Mouse (Mus musculus) midbrain, postnatal 0 days (tissue): ENCODE data around the gene Gm28044. TPM values are rescaled to one million over a fixed set of nuclear protein-coding genes. Genes with fewer than 3 reads are reported as not detected.
"Not testable (repeated sequence)": the region's sequence is repeated elsewhere in the genome, so short reads cannot be mapped to it uniquely, and the experiment has no call there.

Source experiments
- ATAC-seq: fragments of 200-750 bp; cut with Nextera tagmentation; 2 replicates; pipeline ENCODE4 v1.8.0; 2017; ENCODE audit warnings: moderate number of reproducible peaks, mild to moderate bottlenecking, moderate TSS enrichment, moderate library complexity; ENCODE audit not compliant: low FRiP score
- DNase-seq: peaks from one replicate; pipeline ENCODE4 v3.0.0-alpha.2; 2015; ENCODE audit warnings: low spot score
- H3K27ac ChIP-seq: fragments of 300-500 bp; sonication (generic); 2 replicates; pipeline ENCODE4 v1.5.1; 2014; ENCODE audit warnings: low read depth, mild to moderate bottlenecking, low read length, mixed read lengths
- H3K27me3 ChIP-seq: fragments of 300-500 bp; sonication (generic); 2 replicates; pipeline ENCODE4 v1.6.1; 2014; ENCODE audit warnings: low read length, control low read depth, mixed read lengths; ENCODE audit not compliant: insufficient read depth
- H3K36me3 ChIP-seq: fragments of 300-500 bp; sonication (generic); 2 replicates; pipeline ENCODE4 v1.6.1; 2014; ENCODE audit warnings: low read length, control low read depth, mixed read lengths; ENCODE audit not compliant: insufficient read depth
- H3K4me1 ChIP-seq: fragments of 300-500 bp; sonication (generic); 2 replicates; pipeline ENCODE4 v1.6.1; 2014; ENCODE audit warnings: mild to moderate bottlenecking, control low read depth, antibody characterized with exemption, low read length, mixed read lengths; ENCODE audit not compliant: insufficient read depth
- H3K4me2 ChIP-seq: fragments of 300-500 bp; sonication (generic); 2 replicates; pipeline ENCODE4 v1.6.1; 2014; ENCODE audit warnings: low read depth, mild to moderate bottlenecking, low read length, mixed read lengths; ENCODE audit not compliant: poor library complexity, severe bottlenecking
- H3K4me3 ChIP-seq: fragments of 300-500 bp; sonication (generic); 2 replicates; pipeline ENCODE4 v1.5.1; 2014; ENCODE audit warnings: low read depth, mild to moderate bottlenecking, low read length, moderate library complexity
- H3K9ac ChIP-seq: fragments of 300-500 bp; sonication (generic); replicated peaks from 2 replicates; pipeline ENCODE4 v1.6.1; 2014; ENCODE audit warnings: mild to moderate bottlenecking, low read length, moderate library complexity, mixed read lengths; ENCODE audit not compliant: poor library complexity, severe bottlenecking
- H3K9me3 ChIP-seq: fragments of 300-500 bp; sonication (generic); 2 replicates; pipeline ENCODE4 v1.6.1; 2016; ENCODE audit warnings: low read length, control low read depth
- CTCF ChIP-seq: IDR thresholded peaks from 2 replicates; pipeline ENCODE4 v1.5.1; 2016; ENCODE audit warnings: antibody characterized with exemption, mild to moderate bottlenecking
- WGBS: fragments of 180-500 bp; shearing (Covaris S2); extraction: QIAGEN DNeasy Blood & Tissue Kit; methylation state at CpG from one replicate; pipeline ENCODE4 v1.1.7; 2014; 5-methylcytosine and 5-hydroxymethylcytosine counted together
- polyA plus RNA-seq: library from polyadenylated mRNA; unstranded; fragments of >200 nt; fragmentation: Nextera tagmentation; extraction: Ambion mirVana; gene quantifications from 2 replicates; pipeline ENCODE4 v1.2.1, GENCODE M21; 2015
- total RNA-seq: library from RNA; depleted of rRNA; stranded (reverse); fragments of >200 nt; gene quantifications from 2 replicates; pipeline ENCODE4 v1.2.3, GENCODE M21; 2014; rRNA removed

The Gm28044 gene
- total and polyA plus RNA-seq, 2 experiments from 2014 or later, result not detected

DNA sequence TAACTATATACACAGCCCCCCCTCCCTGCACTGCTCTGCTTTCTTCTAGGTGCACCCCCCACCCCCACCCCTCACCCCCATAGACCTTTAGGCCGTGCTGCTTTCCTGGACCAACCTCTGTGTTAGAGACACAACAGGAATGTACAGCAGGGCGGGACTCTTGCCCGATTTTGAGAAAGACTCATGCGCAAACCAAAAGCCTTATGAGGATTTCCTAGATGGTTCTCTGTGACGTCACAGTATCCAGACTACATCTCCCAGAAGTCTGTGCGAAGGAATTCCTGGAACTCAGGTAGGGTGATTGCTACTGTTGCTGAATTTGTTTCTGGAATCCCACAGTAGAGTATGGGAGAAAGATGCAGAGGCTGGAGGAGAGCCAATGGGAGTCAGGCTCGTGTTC lies 82.0 kb downstream of the Gm28044 start, which contains the start of gene Zfp458:
Gene Zfp458 (minus strand): TSS at position 153 of the 400 bp plus-strand sequence.
- no peak for TF ChIP-seq CTCF
- H3K27ac ChIP-seq, result no peak within 1 kb of the TSS
- peak within 1 kb of the TSS; percentile 18; the same call in 1 of the 2 replicates for H3K4me2 ChIP-seq
- H3K4me3 ChIP-seq, result no peak within 1 kb of the TSS
- no peaks in the 10 kb centered on the region for H3K9me3 ChIP-seq
- no peaks in the 10 kb centered on the region for H3K27me3 ChIP-seq
- H3K9ac ChIP-seq, result no peak within 1 kb of the TSS
- no peaks in the 10 kb centered on the region for H3K4me1 ChIP-seq
- ATAC-seq, result no peak
- peak; percentile 56 for DNase-seq
- H3K36me3 ChIP-seq, result no peaks in the 10 kb centered on the region
- 42% methylated on average over 7 of the region's 7 CpGs for WGBS

DNA sequence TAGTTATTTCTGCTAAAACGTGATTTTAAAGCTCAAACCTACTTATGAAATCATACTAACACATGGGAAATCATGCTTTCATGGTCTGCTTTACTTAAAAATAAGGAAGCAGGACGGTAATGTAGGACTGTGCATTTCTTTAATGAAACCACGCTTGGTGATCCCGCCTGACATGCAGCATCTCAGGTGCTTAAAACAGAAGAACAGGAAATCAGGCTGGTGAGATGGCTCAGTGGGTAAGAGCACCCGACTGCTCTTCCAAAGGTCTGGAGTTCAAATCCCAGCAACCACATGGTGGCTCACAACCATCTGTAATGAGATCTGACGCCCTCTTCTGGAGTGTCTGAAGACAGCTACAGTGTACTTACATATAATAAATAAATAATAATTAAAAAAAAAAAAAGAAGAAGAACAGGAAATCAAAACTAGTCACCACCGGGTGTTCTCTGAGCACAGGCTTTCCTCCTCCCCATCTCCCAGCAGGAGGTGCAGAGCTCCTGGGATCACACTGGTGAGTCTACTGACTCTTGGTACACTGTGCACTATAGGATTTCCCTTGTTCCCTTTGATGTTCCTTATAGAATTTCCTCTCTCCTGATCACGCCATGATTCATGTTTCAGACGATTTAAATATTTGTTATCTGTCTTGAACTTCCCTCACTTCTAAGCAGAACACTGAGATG lies 90.8 kb downstream of the Gm28044 start:
- Histone ChIP-seq H3K27ac (peak overlapping the region; percentile 12; the same call in 1 of the 2 replicates), H3K4me3 (peak overlapping the region; percentile 75), H3K4me2 (peak overlapping the region; percentile 61), H3K9ac (peak overlapping the region; percentile 66; the same call in 1 of the 2 replicates)
- H3K9me3 ChIP-seq, H3K36me3 ChIP-seq, DNase-seq, H3K4me1 ChIP-seq, H3K27me3 ChIP-seq: not testable (repeated sequence)
- ATAC-seq, result peak; percentile 55
- peak; percentile 8; the same call in 1 of the 2 replicates for TF ChIP-seq CTCF
- 42% methylated on average over 8 of the region's 9 CpGs for WGBS

DNA sequence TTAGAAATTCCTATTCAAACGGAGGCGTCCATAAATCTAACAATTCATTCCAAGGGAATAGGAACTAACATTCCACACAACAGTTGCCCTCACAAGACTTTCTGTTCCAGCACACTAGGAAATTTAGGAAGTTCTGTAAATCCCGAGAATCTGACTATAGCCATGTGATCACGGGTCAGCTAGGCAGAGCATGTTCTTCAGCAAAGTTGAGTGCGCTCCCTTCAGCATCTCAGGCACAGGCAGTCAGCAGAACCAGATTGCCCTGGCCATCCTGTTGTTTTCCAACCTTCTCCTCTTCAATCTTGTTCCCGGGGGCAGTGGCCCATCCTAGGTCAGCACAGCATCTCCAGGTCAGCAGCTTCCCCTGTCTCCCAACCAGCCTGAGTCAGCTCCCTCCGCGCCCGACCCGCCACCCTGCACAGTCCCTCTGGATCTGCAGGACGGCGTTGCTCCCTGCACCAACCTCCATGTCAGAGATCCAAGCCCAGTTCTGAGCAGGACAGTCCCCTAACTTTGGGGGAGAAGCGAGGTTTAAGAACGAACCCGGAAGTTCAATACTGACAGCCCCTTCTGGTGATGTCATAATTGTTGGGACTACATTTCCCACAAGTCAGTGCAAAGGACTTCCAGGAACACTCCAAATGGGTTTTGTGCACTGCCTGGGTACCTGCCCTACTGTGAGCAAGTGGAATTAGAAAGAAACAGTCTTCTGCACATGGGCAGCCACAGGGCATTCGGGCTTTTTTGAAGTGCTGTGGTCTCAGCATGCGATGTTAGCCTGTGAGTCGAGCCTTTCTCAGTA lies 91.6 kb downstream of the Gm28044 start:
- peak; percentile 99 for ATAC-seq
- H3K27me3 ChIP-seq, result no peaks in the 10 kb centered on the region
- H3K9me3 ChIP-seq, result peaks cover 7% of the 10 kb centered on the region; the same call in 1 of the 2 replicates
- H3K4me1 ChIP-seq, result peaks cover 3% of the 10 kb centered on the region; the same call in 1 of the 2 replicates
- H3K9ac ChIP-seq, result peak overlapping the region; percentile 66
- DNase-seq, result peak; percentile 93
- H3K4me2 ChIP-seq, result peak overlapping the region; percentile 61
- WGBS, result 9% methylated on average over 18 of the region's 18 CpGs
- TF ChIP-seq CTCF, result no peak
- peak overlapping the region; percentile 75 for H3K4me3 ChIP-seq
- peak overlapping the region; percentile 12; the same call in 1 of the 2 replicates for H3K27ac ChIP-seq
- no peaks in the 10 kb centered on the region for H3K36me3 ChIP-seq

Other genes with a start within 250 kb of the Gm28044 start
- not detected in 2 replicates for gene Rslcan18, start 244.3 kb downstream of the Gm28044 start, total RNA-seq
- gene Rslcan18, start 244.3 kb downstream of the Gm28044 start, polyA plus RNA-seq, result not detected in 2 replicates
- 8.2 and 8.8 TPM in 2 replicates for gene Zfp759, start 238.9 kb downstream of the Gm28044 start, total RNA-seq
- gene Zfp759, start 238.9 kb downstream of the Gm28044 start, polyA plus RNA-seq, result 2.7 and 3.4 TPM in 2 replicates
- gene Rsl1, start 187.4 kb downstream of the Gm28044 start, total RNA-seq, result 2.5 and 9.4 TPM in 2 replicates
- 2.3 and 3.4 TPM in 2 replicates for gene Rsl1, start 187.4 kb downstream of the Gm28044 start, polyA plus RNA-seq
- 2.6 and 4.0 TPM in 2 replicates for gene Zfp455, start 166.0 kb downstream of the Gm28044 start, total RNA-seq
- gene Zfp455, start 166.0 kb downstream of the Gm28044 start, polyA plus RNA-seq, result 0.83 and 1.6 TPM in 2 replicates
- 13.0 and 15.7 TPM in 2 replicates for gene Zfp458, start 82.1 kb downstream of the Gm28044 start, total RNA-seq
- 3.6 and 3.7 TPM in 2 replicates for gene Zfp458, start 82.1 kb downstream of the Gm28044 start, polyA plus RNA-seq
- 1.3 and 2.8 TPM in 2 replicates for gene Zfp457, start 54.1 kb downstream of the Gm28044 start, total RNA-seq
- gene Zfp457, start 54.1 kb downstream of the Gm28044 start, polyA plus RNA-seq, result 0.44 and 0.49 TPM in 2 replicates
- 2.5 and 2.6 TPM in 2 replicates for gene Zfp595, start 28.0 kb downstream of the Gm28044 start, total RNA-seq
- gene Zfp595, start 28.0 kb downstream of the Gm28044 start, polyA plus RNA-seq, result 0.48 and 0.60 TPM in 2 replicates
- 0.71 and 1.3 TPM in 2 replicates for gene Zfp953, start 69 bp upstream of the Gm28044 start, total RNA-seq
- 0.13 and 0.22 TPM in 2 replicates for gene Zfp953, start 69 bp upstream of the Gm28044 start, polyA plus RNA-seq
- gene Gm28041, start 15.2 kb upstream of the Gm28044 start, total RNA-seq, result 2.9 TPM in 1 of 2 replicates, not detected in the other
- gene Gm28041, start 15.2 kb upstream of the Gm28044 start, polyA plus RNA-seq, result not detected in 2 replicates
- gene Zfp456, start 15.3 kb upstream of the Gm28044 start, total RNA-seq, result 0.94 and 1.2 TPM in 2 replicates
- 0.13 and 0.19 TPM in 2 replicates for gene Zfp456, start 15.3 kb upstream of the Gm28044 start, polyA plus RNA-seq
- 1.7 and 2.5 TPM in 2 replicates for gene Zfp429, start 39.3 kb upstream of the Gm28044 start, total RNA-seq
- 0.89 and 1.1 TPM in 2 replicates for gene Zfp429, start 39.3 kb upstream of the Gm28044 start, polyA plus RNA-seq
- 1.3 and 6.0 TPM in 2 replicates for gene Zfp459, start 60.9 kb upstream of the Gm28044 start, total RNA-seq
- 1.2 and 1.3 TPM in 2 replicates for gene Zfp459, start 60.9 kb upstream of the Gm28044 start, polyA plus RNA-seq
- 4.7 and 6.4 TPM in 2 replicates for gene Zfp874a, start 91.1 kb upstream of the Gm28044 start, total RNA-seq
- 3.9 and 4.4 TPM in 2 replicates for gene Zfp874a, start 91.1 kb upstream of the Gm28044 start, polyA plus RNA-seq
- 6.3 and 12.0 TPM in 2 replicates for gene Zfp874b, start 123.7 kb upstream of the Gm28044 start, total RNA-seq
- gene Zfp874b, start 123.7 kb upstream of the Gm28044 start, polyA plus RNA-seq, result 2.3 and 2.5 TPM in 2 replicates
- 3.8 and 6.5 TPM in 2 replicates for gene Zfp58, start 140.0 kb upstream of the Gm28044 start, total RNA-seq
- gene Zfp58, start 140.0 kb upstream of the Gm28044 start, polyA plus RNA-seq, result 4.1 and 4.4 TPM in 2 replicates
- 0.27 TPM in 1 of 2 replicates, not detected in the other for gene Gm26965, start 165.6 kb upstream of the Gm28044 start, total RNA-seq
- 0.20 TPM in 1 of 2 replicates, not detected in the other for gene Gm26965, start 165.6 kb upstream of the Gm28044 start, polyA plus RNA-seq
- gene Zfp87, start 165.6 kb upstream of the Gm28044 start, total RNA-seq, result 35.8 and 36.8 TPM in 2 replicates
- gene Zfp87, start 165.6 kb upstream of the Gm28044 start, polyA plus RNA-seq, result 26.2 and 31.9 TPM in 2 replicates
- gene Zfp748, start 193.3 kb upstream of the Gm28044 start, total RNA-seq, result 21.7 and 22.5 TPM in 2 replicates
- 7.1 and 8.1 TPM in 2 replicates for gene Zfp748, start 193.3 kb upstream of the Gm28044 start, polyA plus RNA-seq
- gene Zfp729b, start 249.2 kb upstream of the Gm28044 start, total RNA-seq, result 9.4 and 11.6 TPM in 2 replicates
- 3.4 and 4.1 TPM in 2 replicates for gene Zfp729b, start 249.2 kb upstream of the Gm28044 start, polyA plus RNA-seq